Mouse (Mus musculus) macrophage (primary cell): Measurements from ENCODE around the gene Neurl3. TPM values are rescaled to one million over a fixed set of nuclear protein-coding genes. Genes with fewer than 3 reads are reported as not detected.
A peak's percentile ranks its signal among the peaks of the same experiment; 100 is the strongest.

Source experiments
- H3K27ac ChIP-seq: fragments of 350-480 bp; formaldehyde crosslinking; 2 replicates; pipeline ENCODE4 v1.9.0; 2021
- H3K36me3 ChIP-seq: fragments of 350-480 bp; formaldehyde crosslinking; 2 replicates; pipeline ENCODE4 v1.9.0; 2021; ENCODE audit errors: inconsistent target
- H3K4me3 ChIP-seq: fragments of 350-480 bp; formaldehyde crosslinking; 2 replicates; pipeline ENCODE4 v1.9.0; 2021; ENCODE audit errors: inconsistent target
- H3K79me2 ChIP-seq: fragments of 350-480 bp; formaldehyde crosslinking; 2 replicates; pipeline ENCODE4 v1.9.0; 2021; ENCODE audit errors: inconsistent target
- WGBS: methylation state at CpG from one replicate; pipeline ENCODE4 v1.1.7; 2026; ENCODE audit warnings: inconsistent platforms; ENCODE audit not compliant: missing documents; 5-methylcytosine and 5-hydroxymethylcytosine counted together
- polyA plus RNA-seq: library from polyadenylated mRNA; stranded (reverse); fragments of 250-400 nt; gene quantifications from 3 replicates; pipeline ENCODE4 v1.2.4, GENCODE M21; 2018; ENCODE audit warnings: inconsistent platforms

The Neurl3 gene
- polyA plus RNA-seq, 1 experiment from 2014 or later = 76.9 TPM

DNA sequence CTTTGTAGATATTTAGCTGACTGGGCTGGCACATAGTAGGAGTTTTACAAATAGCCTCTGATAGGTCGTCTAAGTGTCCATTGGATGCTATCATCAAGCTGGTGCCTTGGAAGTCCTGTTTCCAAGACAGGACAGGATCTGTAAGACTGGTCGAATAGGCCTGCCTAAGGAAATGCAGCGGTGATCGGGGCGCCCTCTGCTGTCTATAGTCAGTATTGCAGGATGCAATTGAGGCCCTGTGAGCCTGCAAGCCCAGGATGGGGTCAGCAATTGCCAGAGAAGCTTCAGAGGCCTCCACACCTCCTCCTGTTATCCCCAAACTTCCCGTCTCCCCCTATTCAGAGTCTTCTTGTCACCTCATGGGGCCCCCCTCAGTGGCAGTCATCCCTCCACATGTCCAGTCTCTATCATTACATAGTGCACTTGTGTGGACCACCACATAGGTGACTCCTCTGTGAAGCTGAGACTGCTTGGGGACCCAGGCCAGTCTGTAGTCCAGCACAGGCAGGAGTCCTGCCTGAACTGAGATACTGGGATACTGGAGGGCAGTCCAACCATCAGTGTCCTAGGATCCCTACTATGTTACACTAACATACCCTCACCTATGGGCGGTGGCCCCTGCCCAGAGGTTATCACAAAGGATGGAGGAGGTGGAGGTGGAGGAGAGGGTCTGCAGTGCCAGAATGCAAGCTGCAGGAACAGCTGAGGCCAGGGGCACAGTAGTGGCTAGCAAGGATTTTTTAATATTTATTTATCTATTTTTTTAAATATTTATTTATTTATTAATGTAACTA is 3.0 kb upstream of the Neurl3 start:
- no peak overlapping the region for H3K4me3 ChIP-seq
- H3K36me3 ChIP-seq = no peaks in the 10 kb centered on the region
- H3K27ac ChIP-seq = no peak overlapping the region
- 32% methylated on average over 7 of the region's 7 CpGs for WGBS
- peaks cover 8% of the 10 kb centered on the region; the same call in 1 of the 2 replicates for H3K79me2 ChIP-seq

- H3K79me2 ChIP-seq = peaks cover 24% of the 10 kb centered on the region; the same call in 1 of the 2 replicates
- H3K27ac ChIP-seq = no peak overlapping the region
- H3K36me3 ChIP-seq = no peaks in the 10 kb centered on the region
- 67% methylated on average over 13 of the region's 13 CpGs for WGBS
- H3K4me3 ChIP-seq = no peak overlapping the region
These were observed 1.3 kb upstream of the Neurl3 start for GRCm38 (mm10) chr1:36275635-36276389.

DNA sequence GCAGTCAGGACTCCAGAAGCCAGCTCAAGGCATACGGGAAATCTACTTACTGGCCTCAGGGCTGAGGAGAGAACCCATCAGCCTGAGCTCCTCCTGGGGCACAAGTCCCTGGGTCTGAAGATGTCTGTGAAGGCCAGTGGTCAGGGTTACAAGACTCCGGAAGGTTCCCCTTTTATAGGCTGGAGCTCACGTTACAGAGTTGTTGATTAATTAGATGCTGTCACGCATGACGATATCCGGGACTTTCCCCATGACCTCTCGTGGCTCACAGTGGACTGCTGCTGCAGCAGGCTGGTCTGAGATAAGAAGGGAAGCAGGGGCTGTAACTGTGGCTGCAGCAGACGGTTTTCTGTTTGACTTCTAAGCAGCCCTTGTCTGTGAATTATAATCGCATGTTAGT is 1.2 kb downstream of the Neurl3 start:
- H3K79me2 ChIP-seq = peaks cover 43% of the 10 kb centered on the region; the same call in 1 of the 2 replicates
- WGBS = 4% methylated on average over 9 of the region's 9 CpGs
- peak overlapping the region; percentile 56 for H3K4me3 ChIP-seq
- peak overlapping the region; percentile 84 for H3K27ac ChIP-seq
- peaks cover 12% of the 10 kb centered on the region for H3K36me3 ChIP-seq

- Histone ChIP-seq H3K36me3 (peaks cover 19% of the 10 kb centered on the region), H3K4me3 (peak overlapping the region; percentile 56), H3K79me2 (peaks cover 45% of the 10 kb centered on the region; the same call in 1 of the 2 replicates), H3K27ac (peak overlapping the region; percentile 84)
- 33% methylated on average over 5 of the region's 5 CpGs for WGBS
These were observed 1.9 kb downstream of the Neurl3 start for GRCm38 (mm10) chr1:36272546-36272945.

- Histone ChIP-seq H3K79me2 (peaks cover 50% of the 10 kb centered on the region; the same call in 1 of the 2 replicates), H3K27ac (peak overlapping the region; percentile 84), H3K36me3 (peaks cover 27% of the 10 kb centered on the region), H3K4me3 (peak overlapping the region; percentile 56)
- 29% methylated on average over 8 of the region's 8 CpGs for WGBS
These were observed 2.8 kb downstream of the Neurl3 start for GRCm38 (mm10) chr1:36271516-36272230.

DNA sequence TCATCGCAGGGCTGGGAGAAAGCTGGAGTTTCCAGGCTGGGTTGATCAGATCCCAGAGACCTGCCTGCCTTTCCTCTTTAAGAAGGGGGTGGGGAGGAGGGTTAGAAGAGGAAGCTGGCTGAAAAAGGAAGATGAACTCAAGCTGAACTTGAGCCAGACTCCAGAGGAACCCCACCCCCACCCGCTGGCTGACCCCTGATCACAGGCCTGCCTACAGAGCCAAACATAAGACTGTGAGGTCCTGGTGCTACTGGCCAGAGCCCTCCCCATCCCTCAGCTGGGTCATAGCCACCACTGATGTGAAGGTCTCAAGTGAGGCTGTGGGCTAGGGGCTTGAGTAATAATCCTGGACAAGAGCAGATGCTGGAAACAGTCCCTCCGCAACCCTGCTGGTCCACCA is 3.8 kb downstream of the Neurl3 start:
- peaks cover 36% of the 10 kb centered on the region for H3K36me3 ChIP-seq
- 31% methylated on average over 3 of the region's 3 CpGs for WGBS
- H3K79me2 ChIP-seq = peaks cover 50% of the 10 kb centered on the region; the same call in 1 of the 2 replicates
- peak overlapping the region; percentile 84 for H3K27ac ChIP-seq
- no peak overlapping the region; the same call in 1 of the 2 replicates for H3K4me3 ChIP-seq

- H3K4me3 ChIP-seq = no peak overlapping the region
- 96% methylated on average over 50 of the region's 54 CpGs for WGBS
- peaks cover 50% of the 10 kb centered on the region; the same call in 1 of the 2 replicates for H3K79me2 ChIP-seq
- no peak overlapping the region for H3K27ac ChIP-seq
- peaks cover 40% of the 10 kb centered on the region for H3K36me3 ChIP-seq
These were observed 5.2 kb downstream of the Neurl3 start for GRCm38 (mm10) chr1:36269121-36269795.

GRCm38 (mm10) chr1:36267595-36267994 is 6.9 kb downstream of the Neurl3 start:
- WGBS = 98% methylated on average over 3 of the region's 3 CpGs
- Histone ChIP-seq H3K79me2 (peaks cover 44% of the 10 kb centered on the region; the same call in 1 of the 2 replicates), H3K36me3 (peaks cover 40% of the 10 kb centered on the region), H3K4me3 (no peak overlapping the region), H3K27ac (no peak overlapping the region)

DNA sequence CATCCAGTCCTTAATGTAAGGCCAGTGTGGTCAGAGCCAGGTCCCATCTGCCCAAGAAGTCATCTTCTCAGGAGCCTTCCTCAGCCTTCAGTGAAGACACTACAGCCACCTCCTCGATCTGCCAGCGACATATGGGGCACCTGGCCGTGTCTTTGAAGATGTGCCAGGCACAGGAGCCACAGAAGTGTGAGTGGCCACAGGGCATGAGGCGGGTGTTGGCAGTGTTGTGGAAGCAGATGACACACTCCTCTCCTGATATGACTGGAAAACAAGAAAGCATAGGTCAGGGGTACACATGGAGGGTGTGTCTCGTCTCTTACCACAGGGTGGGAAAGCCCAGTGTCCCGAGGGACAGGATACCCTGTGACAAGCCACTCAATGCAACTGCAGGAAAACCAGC is 8.2 kb downstream of the Neurl3 start:
- WGBS = 88% methylated on average over 6 of the region's 6 CpGs
- Histone ChIP-seq H3K4me3 (no peak overlapping the region), H3K36me3 (peaks cover 40% of the 10 kb centered on the region), H3K27ac (no peak overlapping the region), H3K79me2 (peaks cover 31% of the 10 kb centered on the region; the same call in 1 of the 2 replicates)

DNA sequence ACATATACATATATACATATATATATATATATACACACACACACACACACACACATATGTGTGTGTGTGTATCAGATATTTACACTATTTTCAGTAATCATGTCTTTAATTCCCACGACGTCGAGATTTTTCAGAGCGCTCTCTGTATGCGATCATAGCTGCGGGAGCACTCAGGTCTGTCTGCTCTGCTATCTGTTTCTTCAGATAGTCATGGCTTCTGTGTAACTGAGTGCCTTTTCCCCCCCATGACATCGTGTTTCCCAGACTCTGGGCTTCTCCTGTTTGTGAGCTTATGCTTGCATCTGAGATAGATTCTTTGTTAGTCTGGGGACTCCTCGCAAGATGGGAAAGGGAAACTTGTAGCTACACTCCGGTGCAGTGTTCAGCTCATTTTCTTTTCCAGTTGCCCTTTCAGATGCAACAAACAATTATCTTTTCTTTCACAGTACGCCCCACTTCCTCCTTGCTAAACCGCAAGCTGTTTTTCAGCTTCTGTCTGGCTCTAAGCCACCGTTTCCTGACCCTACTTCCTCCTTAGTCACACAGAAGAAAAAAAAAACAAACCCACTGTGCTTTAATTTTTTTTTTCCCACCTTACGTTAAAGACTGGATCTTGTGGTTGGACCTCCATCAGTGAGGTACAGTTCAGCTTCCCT is 10.5 kb downstream of the Neurl3 start:
- H3K27ac ChIP-seq = peak overlapping the region; percentile 75
- WGBS = 2% methylated on average over 13 of the region's 13 CpGs
- H3K4me3 ChIP-seq = no peak overlapping the region
- H3K79me2 ChIP-seq = peaks cover 9% of the 10 kb centered on the region; the same call in 1 of the 2 replicates
- peaks cover 35% of the 10 kb centered on the region for H3K36me3 ChIP-seq

- H3K36me3 ChIP-seq = peaks cover 14% of the 10 kb centered on the region; the same call in 1 of the 2 replicates
- WGBS = 12% methylated on average over 19 of the region's 19 CpGs
- peak overlapping the region; percentile 62 for H3K27ac ChIP-seq
- no peaks in the 10 kb centered on the region; the same call in 1 of the 2 replicates for H3K79me2 ChIP-seq
- no peak overlapping the region for H3K4me3 ChIP-seq
These were observed 12.6 kb downstream of the Neurl3 start for GRCm38 (mm10) chr1:36261708-36262504.

- H3K27ac ChIP-seq = no peak overlapping the region
- 75% methylated on average over 1 of the region's 1 CpGs for WGBS
- H3K4me3 ChIP-seq = no peak overlapping the region
- peaks cover 3% of the 10 kb centered on the region; the same call in 1 of the 2 replicates for H3K36me3 ChIP-seq
- H3K79me2 ChIP-seq = no peaks in the 10 kb centered on the region
These were observed 14.1 kb downstream of the Neurl3 start for GRCm38 (mm10) chr1:36260418-36260817.

GRCm38 (mm10) chr1:36259281-36259680 is 15.2 kb downstream of the Neurl3 start:
- H3K36me3 ChIP-seq = no peaks in the 10 kb centered on the region
- no peak overlapping the region for H3K4me3 ChIP-seq
- WGBS = 100% methylated on average over 2 of the region's 2 CpGs
- no peaks in the 10 kb centered on the region for H3K79me2 ChIP-seq
- H3K27ac ChIP-seq = no peak overlapping the region
